ENCODE assay signal across 8 mouse cellular contexts in the genomic region with DNA sequence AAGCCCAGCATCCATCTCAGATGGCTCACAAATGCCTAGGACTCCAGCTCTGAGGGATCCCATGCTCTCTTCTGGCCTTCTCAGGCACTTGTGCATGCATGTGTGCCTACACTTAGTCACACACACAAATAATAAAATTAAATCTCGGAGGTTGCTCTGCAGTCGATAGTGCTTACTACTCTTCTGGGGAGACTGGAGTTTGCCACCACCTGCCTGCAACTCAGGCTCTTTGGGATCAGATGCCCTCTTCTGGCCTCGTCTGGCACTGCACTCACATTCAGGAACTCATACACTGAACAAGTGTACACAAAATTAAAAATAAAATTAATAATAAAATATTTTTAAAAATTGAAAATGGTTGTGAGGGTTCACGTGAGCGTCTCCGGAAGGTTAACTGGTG. TPM values are rescaled to one million over a fixed set of nuclear protein-coding genes. Genes with fewer than 3 reads are reported as not detected.
DNase-seq lines count a peak whose midpoint lies in the region; TF ChIP-seq lines count a peak whose summit lies in the region.

No protein-coding gene starts in this region.

- dilution Hi-C loops in CH12.LX (cut with MboI; ENCODE audit: extremely low pct_ligation_motif_present, extremely low pct_unique_long_range_greater_than_20kb, low sequenced_read_pairs): no loop called here

- no peaks in the 10 kb centered on the region for H3K79me2 ChIP-seq in CH12.LX (replicated peaks; ENCODE audit: control insufficient read depth, extremely low read depth, insufficient read depth, poor library complexity, severe bottlenecking)

- H3K4me2 ChIP-seq in CH12.LX (ENCODE audit: insufficient read depth, low read depth, poor library complexity, severe bottlenecking): no peak overlapping the region

- H3K4me1 ChIP-seq in CH12.LX (ENCODE audit: control insufficient read depth in 1 of 2, insufficient read depth in 2 of 2): peaks cover 0 to 3% of the 10 kb centered on the region in 2 experiments; a peak in 1 of 4 replicates

- peak; percentile 41 for TF ChIP-seq RAD21 in CH12.LX (IDR thresholded peaks at IDR 0.05; ENCODE audit: low read depth, low read length)

- H3K9ac ChIP-seq in CH12.LX (ENCODE audit: insufficient read depth, low read depth): no peak overlapping the region

- TF ChIP-seq POLR2A in CH12.LX (IDR thresholded peaks at IDR 0.05; ENCODE audit: low read depth, low read length): no peak

- peak; percentile 54 to 61 for DNase-seq in layer of hippocampus, postnatal 10 days (ENCODE audit: low spot score in 2 of 2)
- DNase-seq in layer of hippocampus, postnatal 36 days: no peak
- DNase-seq in CH12.LX (ENCODE audit: extremely low read depth): peak; percentile 38
- DNase-seq in adrenal gland, adult 2 months: peak; percentile 62
- DNase-seq in kidney, adult 18-20 months: peak; percentile 64
- DNase-seq in lung, postnatal 25 days (ENCODE audit: low spot score): peak; percentile 23
- DNase-seq in urinary bladder, postnatal 25 days (ENCODE audit: low spot score): no peak
- no peak for DNase-seq in Muller cell, postnatal 12 days (ENCODE audit: inconsistent ontology term)

- in situ Hi-C loops in CH12.LX (cut with MboI; ENCODE audit: low pct_ligation_motif_present, low pct_unique_long_range_greater_than_20kb, low sequenced_read_pairs): no loop called here

- H3K27ac ChIP-seq in CH12.LX (ENCODE audit: insufficient read depth, low read depth): no peak overlapping the region

- TF ChIP-seq CTCF in CH12.LX (conservative IDR thresholded peaks at IDR 0.05 in 1 of 2, IDR thresholded peaks at IDR 0.05 in 1 of 2; ENCODE audit: low read depth in 2 of 2, low read length in 2 of 2): peak; percentile 21 to 37; a peak in 3 of 4 replicates

- H3K4me3 ChIP-seq in CH12.LX (replicated peaks in 1 of 3; ENCODE audit: low read depth in 2 of 3, low read length in 2 of 3, poor library complexity in 1 of 3): no peak overlapping the region

- no peaks in the 10 kb centered on the region for H3K36me3 ChIP-seq in CH12.LX (replicated peaks in 1 of 2; ENCODE audit: control insufficient read depth in 1 of 2, insufficient read depth in 1 of 2, low read length in 1 of 2)

- no peak for TF ChIP-seq EP300 in CH12.LX (IDR thresholded peaks at IDR 0.05; ENCODE audit: low read length)

- H3K27me3 ChIP-seq in CH12.LX (replicated peaks): no peaks in the 10 kb centered on the region

- no peaks in the 10 kb centered on the region for H3K9me3 ChIP-seq in CH12.LX (replicated peaks; ENCODE audit: low read length)

TF ChIP-seq in CH12.LX, 34 proteins besides CTCF, POLR2A, EP300 and RAD21:
- peak; percentile 48 for TF ChIP-seq SMC3 (IDR thresholded peaks at IDR 0.05; ENCODE audit: low read depth, low read length)
- TF ChIP-seq SIN3A (IDR thresholded peaks at IDR 0.05; ENCODE audit: low read length): no peak
TF ChIP-seq in CH12.LX: peak in this region for 1.

RNA-seq across cellular contexts. Expression of a gene that starts 2.2 kb away (rescaled TPM):
- total RNA-seq in layer of hippocampus, postnatal 10 days (2021): 10 to 100 TPM; 39.5 to 46.2 TPM
- total RNA-seq in layer of hippocampus, postnatal 36 days (2021): 10 to 100 TPM; 30.3 to 30.4 TPM
- not detected in 2 replicates for total RNA-seq in CH12.LX (2012; rRNA removed)
- total RNA-seq in CH12.LX (2014; rRNA removed): not detected in 2 replicates
- polyA plus RNA-seq in CH12.LX (2012; ENCODE audit: insufficient read length, low read depth): not detected in 2 replicates
- 10 to 100 TPM; 27.9 to 32.2 TPM for total RNA-seq in adrenal gland, adult 2 months (2021)
- polyA plus RNA-seq in adrenal gland, adult 2 months (2012; rRNA removed): 21.5 and 26.7 TPM in 2 replicates

Comparison
In these comparisons a context has a peak if more than half of its experiments do, and no peak if none do; other contexts are left out.
1. DNase-seq: peak in layer of hippocampus, postnatal 10 days (2 of 2), CH12.LX (single experiment), adrenal gland, adult 2 months (single experiment), kidney, adult 18-20 months (single experiment) and lung, postnatal 25 days (single experiment); none in layer of hippocampus, postnatal 36 days (0 of 2), urinary bladder, postnatal 25 days (single experiment) and Muller cell, postnatal 12 days (single experiment).
2. RNA of a gene that starts 2.2 kb away (total RNA-seq): 39.5 to 46.2 TPM in layer of hippocampus, postnatal 10 days, 27.9 to 32.2 TPM in adrenal gland, adult 2 months and 30.3 to 30.4 TPM in layer of hippocampus, postnatal 36 days; not detected in CH12.LX; every median in the first group is over 10 times any median in the second.